Mouse (Mus musculus) cerebellum, adult 2 months (tissue): Measurements from ENCODE around the gene Myocd.

Source experiments
- CTCF ChIP-seq: fragments of 200-500 bp; IDR thresholded peaks from 2 replicates; pipeline ENCODE4 v1.5.1; 2011; ENCODE audit warnings: low read depth, mild to moderate bottlenecking, control low read depth, low read length, moderate library complexity, borderline replicate concordance; ENCODE audit not compliant: insufficient read depth
- POLR2A ChIP-seq: fragments of 200-500 bp; IDR thresholded peaks from 2 replicates; pipeline ENCODE4 v1.6.1; 2011; ENCODE audit warnings: low read length, control low read depth, borderline replicate concordance; ENCODE audit not compliant: insufficient read depth

- no peak for TF ChIP-seq CTCF
- TF ChIP-seq POLR2A, result no peak
These were observed 111.2 kb downstream of the Myocd start for GRCm38 (mm10) chr11:65158658-65158990.
